Mouse (Mus musculus): ENCODE measurements around the gene Trip11. TPM values are rescaled to one million over a fixed set of nuclear protein-coding genes. Genes with fewer than 3 reads are reported as not detected.

Gene Trip11
- polyA plus RNA-seq (2014; fragmentation: Illumina TruSeq; extraction: RNeasy Lipid Tissue Mini Kit (QIAGEN cat#74804); ENCODE audit: insufficient read depth, low read depth, low replicate concordance) = 4.8 TPM

GRCm38 (mm10) chr12:101912626-101913490, at the start of gene Trip11:
Gene Trip11, minus strand, starts transcription at chr12:101913267.

GRCm38 (mm10) chr12:101957942-101958544, 45.0 kb upstream of the Trip11 start, which contains the start of gene Atxn3:
Gene Atxn3, minus strand, starts transcription at chr12:101958246.

GRCm38 (mm10) chr12:101818608-101819370, 94.3 kb downstream of the Trip11 start, which contains the start of gene Fbln5:
Gene Fbln5, minus strand, starts transcription at chr12:101819055.

Other genes with a start within 250 kb of the Trip11 start
- gene Tc2n, start 194.7 kb downstream of the Trip11 start, polyA plus RNA-seq (2014; fragmentation: Illumina TruSeq; extraction: RNeasy Lipid Tissue Mini Kit (QIAGEN cat#74804); ENCODE audit: insufficient read depth, low read depth, low replicate concordance) = 4.6 TPM
- 62.3 TPM for gene Fbln5, start 94.2 kb downstream of the Trip11 start, polyA plus RNA-seq (2014; fragmentation: Illumina TruSeq; extraction: RNeasy Lipid Tissue Mini Kit (QIAGEN cat#74804); ENCODE audit: insufficient read depth, low read depth, low replicate concordance)
- 8.9 TPM for gene Atxn3, start 45.0 kb upstream of the Trip11 start, polyA plus RNA-seq (2014; fragmentation: Illumina TruSeq; extraction: RNeasy Lipid Tissue Mini Kit (QIAGEN cat#74804); ENCODE audit: insufficient read depth, low read depth, low replicate concordance)
- gene Cpsf2, start 62.7 kb upstream of the Trip11 start, polyA plus RNA-seq (2014; fragmentation: Illumina TruSeq; extraction: RNeasy Lipid Tissue Mini Kit (QIAGEN cat#74804); ENCODE audit: insufficient read depth, low read depth, low replicate concordance) = 8.0 TPM
- 4.3 TPM for gene Slc24a4, start 215.5 kb upstream of the Trip11 start, polyA plus RNA-seq (2014; fragmentation: Illumina TruSeq; extraction: RNeasy Lipid Tissue Mini Kit (QIAGEN cat#74804); ENCODE audit: insufficient read depth, low read depth, low replicate concordance)